ENCODE assay signal across 7 mouse cellular contexts in genomic region chr4:46526798-46527557, GRCm38 (mm10). TPM values are rescaled to one million over a fixed set of nuclear protein-coding genes. Genes with fewer than 3 reads are reported as not detected.
DNase-seq lines count a peak whose midpoint lies in the region; ATAC-seq and TF ChIP-seq lines count a peak whose summit lies in the region.

No protein-coding gene starts in this region.

- no peaks in the 10 kb centered on the region for H3K9me3 ChIP-seq in embryonic facial prominence, embryonic 15.5 days (replicated peaks)
- H3K9me3 ChIP-seq in limb, embryonic 10.5 days (replicated peaks), result no peaks in the 10 kb centered on the region
- H3K9me3 ChIP-seq in neural tube, embryonic 11.5 days (ENCODE audit: control insufficient read depth, low read length), result no peaks in the 10 kb centered on the region

- DNase-seq in spleen, adult 2 months (ENCODE audit: low read depth in 1 of 2, low spot score in 2 of 2), result no peak
- no peak for DNase-seq in spleen, postnatal 36 days (ENCODE audit: low spot score in 2 of 2)
- no peak for DNase-seq in limb, embryonic 10.5 days (ENCODE audit: low spot score)
- DNase-seq in neural tube, embryonic 11.5 days (ENCODE audit: low spot score), result no peak
- DNase-seq in MN1 (ENCODE audit: low spot score), result no peak
- DNase-seq in cerebellum, adult 9-10 months, result no peak

- H3K27ac ChIP-seq in spleen, adult 2 months (ENCODE audit: insufficient read depth, low read length), result peak overlapping the region; percentile 53; the same call in 1 of the 2 replicates
- no peak overlapping the region for H3K27ac ChIP-seq in embryonic facial prominence, embryonic 15.5 days (replicated peaks)
- peak overlapping the region; percentile 70 for H3K27ac ChIP-seq in limb, embryonic 10.5 days
- no peak overlapping the region for H3K27ac ChIP-seq in neural tube, embryonic 11.5 days (ENCODE audit: low read depth, low read length)

- TF ChIP-seq CTCF in spleen, adult 2 months (IDR thresholded peaks at IDR 0.05; ENCODE audit: extremely low read depth, insufficient read depth, insufficient read length, insufficient replicate concordance), result peak; percentile 19; the same call in 1 of the 2 replicates

- H3K9ac ChIP-seq in embryonic facial prominence, embryonic 15.5 days, result no peak overlapping the region
- H3K9ac ChIP-seq in neural tube, embryonic 11.5 days (ENCODE audit: low read length), result peak overlapping the region; percentile 44; the same call in 1 of the 2 replicates

- no peak for TF ChIP-seq POLR2A in spleen, adult 2 months (IDR thresholded peaks at IDR 0.05; ENCODE audit: low read depth, low read length)

- peaks cover 28% of the 10 kb centered on the region for H3K36me3 ChIP-seq in spleen, adult 2 months (ENCODE audit: control insufficient read depth, insufficient read depth, low read length)
- no peaks in the 10 kb centered on the region for H3K36me3 ChIP-seq in embryonic facial prominence, embryonic 15.5 days
- no peaks in the 10 kb centered on the region for H3K36me3 ChIP-seq in limb, embryonic 10.5 days
- no peaks in the 10 kb centered on the region for H3K36me3 ChIP-seq in neural tube, embryonic 11.5 days (ENCODE audit: control insufficient read depth, insufficient read depth, low read length)

- no peak for ATAC-seq in embryonic facial prominence, embryonic 15.5 days (ENCODE audit: insufficient number of reproducible peaks, low FRiP score, low TSS enrichment, low read depth)
- ATAC-seq in neural tube, embryonic 11.5 days (ENCODE audit: insufficient read depth, low FRiP score, low TSS enrichment), result no peak

- H3K4me3 ChIP-seq in spleen, adult 2 months (ENCODE audit: extremely low read depth, insufficient read depth, insufficient read length), result peak overlapping the region; percentile 16; the same call in 1 of the 2 replicates
- H3K4me3 ChIP-seq in embryonic facial prominence, embryonic 15.5 days (replicated peaks), result peak overlapping the region; percentile 34
- peak overlapping the region; percentile 40 for H3K4me3 ChIP-seq in limb, embryonic 10.5 days
- peak overlapping the region; percentile 24 for H3K4me3 ChIP-seq in neural tube, embryonic 11.5 days (ENCODE audit: low read depth, low read length)

- peak overlapping the region; percentile 57 for H3K4me2 ChIP-seq in embryonic facial prominence, embryonic 15.5 days (replicated peaks)
- peak overlapping the region; percentile 49 for H3K4me2 ChIP-seq in neural tube, embryonic 11.5 days (ENCODE audit: low read depth)

- H3K27me3 ChIP-seq in spleen, adult 2 months (ENCODE audit: control insufficient read depth, insufficient read depth, low read length), result no peaks in the 10 kb centered on the region
- no peaks in the 10 kb centered on the region for H3K27me3 ChIP-seq in embryonic facial prominence, embryonic 15.5 days
- H3K27me3 ChIP-seq in limb, embryonic 10.5 days (ENCODE audit: low read depth, poor library complexity, severe bottlenecking), result peaks cover 4% of the 10 kb centered on the region; the same call in 1 of the 2 replicates
- no peaks in the 10 kb centered on the region for H3K27me3 ChIP-seq in neural tube, embryonic 11.5 days (ENCODE audit: control insufficient read depth, insufficient read depth, low read length)

- WGBS in spleen, adult 2 months, result 71% methylated on average over 17 of the region's 17 CpGs
- WGBS in embryonic facial prominence, embryonic 15.5 days, result 30% methylated on average over 17 of the region's 17 CpGs
- WGBS in limb, embryonic 10.5 days, result 32% methylated on average over 17 of the region's 17 CpGs
- 32% methylated on average over 17 of the region's 17 CpGs for WGBS in neural tube, embryonic 11.5 days

- peaks cover 8% of the 10 kb centered on the region for H3K4me1 ChIP-seq in spleen, adult 2 months (ENCODE audit: control insufficient read depth, insufficient read depth, insufficient read length)
- H3K4me1 ChIP-seq in embryonic facial prominence, embryonic 15.5 days, result peaks cover 6% of the 10 kb centered on the region; the same call in 1 of the 2 replicates
- H3K4me1 ChIP-seq in limb, embryonic 10.5 days, result peaks cover 7% of the 10 kb centered on the region
- H3K4me1 ChIP-seq in neural tube, embryonic 11.5 days (ENCODE audit: control insufficient read depth, insufficient read depth, low read length), result 0 out of 2 replicates have a peak, but pooled peaks cover 2% of the 10 kb centered on the region

RNA-seq across cellular contexts. Expression of gene Trim14, which starts 9.0 kb away (rescaled TPM):
- 26.9 and 45.0 TPM in 2 replicates for polyA plus RNA-seq in spleen, adult 2 months (2012; rRNA removed)
- 2.3 and 2.6 TPM in 2 replicates for polyA plus RNA-seq in embryonic facial prominence, embryonic 15.5 days (2015; fragmentation: Nextera tagmentation; extraction: Ambion mirVana)
- polyA plus RNA-seq in limb, embryonic 10.5 days (2016; fragmentation: Nextera tagmentation; extraction: Ambion mirVana), result 0.64 and 0.78 TPM in 2 replicates
- 0.78 and 0.92 TPM in 2 replicates for polyA plus RNA-seq in neural tube, embryonic 11.5 days (2014; fragmentation: Nextera tagmentation; extraction: Ambion mirVana)

RNA-seq across cellular contexts. Expression of gene Nans, which starts 37.9 kb away (rescaled TPM):
- polyA plus RNA-seq in spleen, adult 2 months (2012; rRNA removed), result 19.7 and 22.6 TPM in 2 replicates
- 79.8 and 85.1 TPM in 2 replicates for polyA plus RNA-seq in embryonic facial prominence, embryonic 15.5 days (2015; fragmentation: Nextera tagmentation; extraction: Ambion mirVana)
- polyA plus RNA-seq in limb, embryonic 10.5 days (2016; fragmentation: Nextera tagmentation; extraction: Ambion mirVana), result 87.2 and 96.1 TPM in 2 replicates
- polyA plus RNA-seq in neural tube, embryonic 11.5 days (2014; fragmentation: Nextera tagmentation; extraction: Ambion mirVana), result 82.0 and 89.1 TPM in 2 replicates

Comparison
In these comparisons a context has a peak if more than half of its experiments do, and no peak if none do; other contexts are left out.
1. H3K27ac ChIP-seq: peak in spleen, adult 2 months (single experiment) and limb, embryonic 10.5 days (single experiment); none in embryonic facial prominence, embryonic 15.5 days (single experiment) and neural tube, embryonic 11.5 days (single experiment).
2. Peak in every context shown above with its lines, with median percentiles within 50 percentile points of each other: H3K4me3 ChIP-seq.